Mouse (Mus musculus): Measurements from ENCODE around the gene Gpr141.

GRCm38 (mm10) chr13:19703806-19704205, 120.3 kb downstream of the Gpr141 start:
- TF ChIP-seq CTCF (IDR thresholded peaks at IDR 0.05; ENCODE audit: low read depth, low read length) (no peak), POLR2A (IDR thresholded peaks at IDR 0.05; ENCODE audit: borderline replicate concordance, low read depth, low read length) (no peak)

All from bone marrow macrophage, adult 2 months (primary cell).